8 mouse cellular contexts compared by ENCODE assay signal in the genomic region with DNA sequence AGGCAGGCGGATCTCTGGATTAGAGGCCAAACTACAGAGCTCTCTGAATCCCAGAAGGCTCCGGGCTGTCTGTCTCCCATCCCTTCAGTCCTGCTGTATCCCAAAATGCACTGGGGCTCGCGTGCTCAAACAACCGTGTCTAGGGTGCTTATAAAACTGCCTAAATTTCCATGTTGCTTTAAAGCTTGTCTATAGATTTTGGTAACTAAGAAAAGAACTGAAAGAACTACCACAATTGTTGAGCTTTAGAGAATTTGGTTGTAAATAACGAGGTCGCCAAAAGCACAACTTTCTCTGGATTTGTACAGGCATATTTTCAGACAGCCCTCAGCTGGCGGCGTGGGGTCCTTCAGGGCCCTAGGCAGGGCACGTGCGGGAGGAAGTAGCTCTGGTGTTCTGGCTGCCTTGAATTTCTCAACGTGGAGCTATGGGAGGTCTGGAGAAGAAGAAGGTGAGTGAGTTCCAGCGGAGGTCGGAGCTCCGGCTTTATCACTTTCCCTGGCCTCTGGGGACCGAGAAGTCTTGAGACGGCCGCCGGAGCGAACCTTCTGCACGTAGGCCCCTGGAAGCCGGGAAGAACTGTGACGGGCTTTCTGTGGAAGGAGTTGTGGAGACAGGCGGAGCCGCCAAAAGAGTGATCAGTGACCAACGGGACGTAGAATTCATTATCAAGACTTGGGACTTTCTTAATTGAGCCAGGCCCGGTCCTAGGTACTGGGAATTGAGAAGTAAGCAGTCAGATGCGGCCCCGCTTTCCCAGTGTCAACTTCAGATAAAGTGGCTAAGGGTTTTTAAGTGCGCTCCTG. TPM values are rescaled to one million over a fixed set of nuclear protein-coding genes. Genes with fewer than 3 reads are reported as not detected.
DNase-seq lines count a peak whose midpoint lies in the region; ATAC-seq and TF ChIP-seq lines count a peak whose summit lies in the region.

A gene (plus strand): TSS at position 366 of the 806 bp plus-strand sequence.

- peak within 1 kb of the TSS; percentile 78 for H3K9ac ChIP-seq in kidney, embryonic 15.5 days

- ATAC-seq in erythroblast, adult 5-6 weeks (replicated peaks; ENCODE audit: low FRiP score, poor library complexity, severe bottlenecking), result peak; percentile 88
- ATAC-seq in kidney, embryonic 15.5 days (replicated peaks; ENCODE audit: low FRiP score), result peak; percentile 92
- peak; percentile 88 for ATAC-seq in monocyte, adult 5-6 weeks (replicated peaks; ENCODE audit: insufficient number of reproducible peaks, low FRiP score, low TSS enrichment, poor library complexity, severe bottlenecking)

- no peak for TF ChIP-seq CTCF in bone marrow macrophage, adult 2 months (IDR thresholded peaks at IDR 0.05; ENCODE audit: low read depth, low read length)

- H3K27ac ChIP-seq in bone marrow macrophage, adult 2 months (ENCODE audit: insufficient read depth, low read depth, low read length), result peak within 1 kb of the TSS; percentile 81
- H3K27ac ChIP-seq in heart, embryonic 10.5 days, result peak within 1 kb of the TSS; percentile 91
- peak within 1 kb of the TSS; percentile 78 for H3K27ac ChIP-seq in kidney, embryonic 15.5 days

- peak within 1 kb of the TSS; percentile 69 for H3K4me2 ChIP-seq in kidney, embryonic 15.5 days

- peaks cover 15% of the 10 kb centered on the region for H3K36me3 ChIP-seq in heart, embryonic 10.5 days
- H3K36me3 ChIP-seq in kidney, embryonic 15.5 days, result peaks cover 25% of the 10 kb centered on the region

- peaks cover 14% of the 10 kb centered on the region for H3K4me1 ChIP-seq in bone marrow macrophage, adult 2 months (ENCODE audit: control insufficient read depth, insufficient read depth, low read length)
- peaks cover 13% of the 10 kb centered on the region; the same call in 1 of the 2 replicates for H3K4me1 ChIP-seq in heart, embryonic 10.5 days
- peaks cover 15% of the 10 kb centered on the region for H3K4me1 ChIP-seq in kidney, embryonic 15.5 days

- H3K9me3 ChIP-seq in heart, embryonic 10.5 days, result no peaks in the 10 kb centered on the region
- H3K9me3 ChIP-seq in kidney, embryonic 15.5 days (replicated peaks), result no peaks in the 10 kb centered on the region

- TF ChIP-seq POLR2A in bone marrow macrophage, adult 2 months (IDR thresholded peaks at IDR 0.05; ENCODE audit: borderline replicate concordance, low read depth, low read length), result peak; percentile 46; the same call in 1 of the 2 replicates

- H3K4me3 ChIP-seq in bone marrow macrophage, adult 2 months (ENCODE audit: insufficient read depth, low read length), result peak within 1 kb of the TSS; percentile 89
- peak within 1 kb of the TSS; percentile 91 for H3K4me3 ChIP-seq in heart, embryonic 10.5 days
- peak within 1 kb of the TSS; percentile 77 for H3K4me3 ChIP-seq in kidney, embryonic 15.5 days (replicated peaks)

- under 1% methylated on average over 31 of the region's 31 CpGs for WGBS in heart, embryonic 10.5 days
- WGBS in kidney, embryonic 15.5 days, result under 1% methylated on average over 31 of the region's 31 CpGs

- DNase-seq in B cell, adult 2 months, result peak; percentile 83 to 85
- DNase-seq in heart, embryonic 10.5 days (ENCODE audit: low spot score), result peak; percentile 92
- DNase-seq in liver, result peak; percentile 81
- DNase-seq in spleen, postnatal 4 days (ENCODE audit: low spot score in 2 of 2), result peak; percentile 70 to 84

- no peaks in the 10 kb centered on the region for H3K27me3 ChIP-seq in heart, embryonic 10.5 days (ENCODE audit: insufficient read depth, poor library complexity, severe bottlenecking)
- H3K27me3 ChIP-seq in kidney, embryonic 15.5 days, result no peaks in the 10 kb centered on the region

RNA-seq across cellular contexts. Expression of the gene that starts here (rescaled TPM):
- 58.8 and 73.7 TPM in 2 replicates for polyA plus RNA-seq in bone marrow macrophage, adult 2 months (2012; ENCODE audit: insufficient read depth, insufficient read length, missing spikeins)
- total RNA-seq in erythroblast, adult 5-6 weeks (2015; ENCODE audit: low replicate concordance), result 11.3 and 15.0 TPM in 2 replicates
- 19.0 and 20.4 TPM in 2 replicates for total RNA-seq in erythroblast, adult 5-6 weeks (2017; ENCODE audit: low replicate concordance)
- 65.9 and 80.1 TPM in 2 replicates for polyA plus RNA-seq in heart, embryonic 10.5 days (2016; fragmentation: Nextera tagmentation; extraction: Ambion mirVana)
- polyA plus RNA-seq in kidney, embryonic 15.5 days (2015; fragmentation: Nextera tagmentation; extraction: Ambion mirVana), result 95.1 and 95.5 TPM in 2 replicates
- 66.0 to 68.7 TPM (median 66.2 TPM) in 3 replicates for total RNA-seq in monocyte, adult 5-6 weeks (2017)

Comparison
In these comparisons a context has a peak if more than half of its experiments do, and no peak if none do; other contexts are left out.
1. Peak in every context shown above with its lines: DNase-seq, ATAC-seq, H3K4me3 ChIP-seq and H3K27ac ChIP-seq.